Mouse (Mus musculus): ENCODE data around the gene Tekt1. TPM values are rescaled to one million over a fixed set of nuclear protein-coding genes. Genes with fewer than 3 reads are reported as not detected.

Gene Tekt1
- total RNA-seq, 2 experiments from 2014 or later: not detected

Other genes starting within 250 kb of the Tekt1 start
- gene Pitpnm3, start 226.7 kb downstream of the Tekt1 start, total RNA-seq (2015): not detected in 2 replicates
- gene Pitpnm3, start 226.7 kb downstream of the Tekt1 start, total RNA-seq (2017): 0.07 TPM in 1 of 2 replicates, not detected in the other
- not detected in 2 replicates for gene Gm43951, start 155.6 kb downstream of the Tekt1 start, total RNA-seq (2015)
- gene Gm43951, start 155.6 kb downstream of the Tekt1 start, total RNA-seq (2017): 0.11 and 0.24 TPM in 2 replicates
- 3.6 and 8.8 TPM in 2 replicates for gene 4933427D14Rik, start 155.0 kb downstream of the Tekt1 start, total RNA-seq (2015)
- gene 4933427D14Rik, start 155.0 kb downstream of the Tekt1 start, total RNA-seq (2017): 5.6 and 9.4 TPM in 2 replicates
- gene Txndc17, start 154.9 kb downstream of the Tekt1 start, total RNA-seq (2015): 137 and 150 TPM in 2 replicates
- 50.6 and 51.3 TPM in 2 replicates for gene Txndc17, start 154.9 kb downstream of the Tekt1 start, total RNA-seq (2017)
- gene Med31, start 146.8 kb downstream of the Tekt1 start, total RNA-seq (2015): 15.6 and 26.1 TPM in 2 replicates
- gene Med31, start 146.8 kb downstream of the Tekt1 start, total RNA-seq (2017): 19.3 and 20.1 TPM in 2 replicates
- gene Slc13a5, start 95.2 kb downstream of the Tekt1 start, total RNA-seq (2015): not detected in 2 replicates
- gene Slc13a5, start 95.2 kb downstream of the Tekt1 start, total RNA-seq (2017): not detected in 2 replicates
- 57.9 and 72.4 TPM in 2 replicates for gene Xaf1, start 60.8 kb downstream of the Tekt1 start, total RNA-seq (2015)
- gene Xaf1, start 60.8 kb downstream of the Tekt1 start, total RNA-seq (2017): 39.8 and 43.3 TPM in 2 replicates
- 0.58 TPM in 1 of 2 replicates, not detected in the other for gene Fbxo39, start 48.0 kb downstream of the Tekt1 start, total RNA-seq (2015)
- gene Fbxo39, start 48.0 kb downstream of the Tekt1 start, total RNA-seq (2017): 0.11 TPM in 1 of 2 replicates, not detected in the other
- gene Smtnl2, start 49.3 kb upstream of the Tekt1 start, total RNA-seq (2015): not detected in 2 replicates
- not detected in 2 replicates for gene Smtnl2, start 49.3 kb upstream of the Tekt1 start, total RNA-seq (2017)
- not detected in 2 replicates for gene Ggt6, start 73.1 kb upstream of the Tekt1 start, total RNA-seq (2015)
- gene Ggt6, start 73.1 kb upstream of the Tekt1 start, total RNA-seq (2017): not detected in 2 replicates
- 62.4 and 71.7 TPM in 2 replicates for gene Mybbp1a, start 78.9 kb upstream of the Tekt1 start, total RNA-seq (2015)
- gene Mybbp1a, start 78.9 kb upstream of the Tekt1 start, total RNA-seq (2017): 35.4 and 36.0 TPM in 2 replicates
- 2.8 and 2.9 TPM in 2 replicates for gene Spns2, start 127.5 kb upstream of the Tekt1 start, total RNA-seq (2015)
- gene Spns2, start 127.5 kb upstream of the Tekt1 start, total RNA-seq (2017): 0.15 and 4.8 TPM in 2 replicates
- 4.7 and 5.4 TPM in 2 replicates for gene Spns3, start 188.1 kb upstream of the Tekt1 start, total RNA-seq (2015)
- 4.3 and 6.4 TPM in 2 replicates for gene Spns3, start 188.1 kb upstream of the Tekt1 start, total RNA-seq (2017)
- 36.3 and 41.5 TPM in 2 replicates for gene Ube2g1, start 244.8 kb upstream of the Tekt1 start, total RNA-seq (2015)
- gene Ube2g1, start 244.8 kb upstream of the Tekt1 start, total RNA-seq (2017): 22.4 and 28.0 TPM in 2 replicates